11 mouse cellular contexts compared by ENCODE assay signal in genomic region chr5:147051500-147052308, GRCm38 (mm10). TPM values are rescaled to one million over a fixed set of nuclear protein-coding genes. Genes with fewer than 3 reads are reported as not detected.
A peak's percentile ranks its signal among the peaks of the same experiment; 100 is the strongest.
DNase-seq lines count a peak whose midpoint lies in the region; ATAC-seq lines count a peak whose summit lies in the region.
"Had no signal": no experiment of that assay in that cellular context is flagged by ENCODE, and none has a peak within 500 bp of the region (broad histone marks: within the 10 kb centered on the region; RNA-seq: fewer than 3 reads in every experiment).

No protein-coding gene starts in this region.

- peaks cover 56% of the 10 kb centered on the region for H3K4me1 ChIP-seq in heart, embryonic 12.5 days (replicated peaks)
- peaks cover 59% of the 10 kb centered on the region for H3K4me1 ChIP-seq in liver, embryonic 13.5 days (replicated peaks)
- H3K4me1 ChIP-seq in neural tube, embryonic 13.5 days (replicated peaks): peaks cover 25% of the 10 kb centered on the region

- H3K9me3 ChIP-seq in heart, embryonic 12.5 days (replicated peaks): no peaks in the 10 kb centered on the region
- no peaks in the 10 kb centered on the region for H3K9me3 ChIP-seq in liver, embryonic 13.5 days (replicated peaks)
- H3K9me3 ChIP-seq in neural tube, embryonic 13.5 days: no peaks in the 10 kb centered on the region
- H3K9me3 ChIP-seq: forebrain, embryonic 15.5 days; limb, embryonic 12.5 days had no signal

- H3K27me3 ChIP-seq in heart, embryonic 12.5 days (replicated peaks): no peaks in the 10 kb centered on the region
- H3K27me3 ChIP-seq in liver, embryonic 13.5 days: no peaks in the 10 kb centered on the region
- H3K27me3 ChIP-seq in neural tube, embryonic 13.5 days: no peaks in the 10 kb centered on the region
- H3K27me3 ChIP-seq: forebrain, embryonic 15.5 days had no signal

- no peak overlapping the region for H3K4me3 ChIP-seq in heart, embryonic 12.5 days
- H3K4me3 ChIP-seq in liver, embryonic 13.5 days (replicated peaks): no peak overlapping the region
- no peak overlapping the region for H3K4me3 ChIP-seq in neural tube, embryonic 13.5 days
- H3K4me3 ChIP-seq: forebrain, embryonic 15.5 days; limb, embryonic 12.5 days had no signal

- 0 out of 2 replicates have a peak overlapping the region, but pooled peaks have one; percentile 8 for H3K9ac ChIP-seq in heart, embryonic 12.5 days
- no peak overlapping the region for H3K9ac ChIP-seq in liver, embryonic 13.5 days
- H3K9ac ChIP-seq in neural tube, embryonic 13.5 days: peak overlapping the region; percentile 4; the same call in 1 of the 2 replicates
- H3K9ac ChIP-seq: forebrain, embryonic 15.5 days; limb, embryonic 12.5 days had no signal

- WGBS in heart, embryonic 12.5 days: 53% methylated on average over 29 of the region's 29 CpGs
- WGBS in liver, embryonic 13.5 days (ENCODE audit: insufficient replicate concordance): 68% methylated on average over 29 of the region's 29 CpGs
- WGBS in neural tube, embryonic 13.5 days: 46% methylated on average over 29 of the region's 29 CpGs

- H3K4me2 ChIP-seq in heart, embryonic 12.5 days: peak overlapping the region; percentile 24
- peak overlapping the region; percentile 20; the same call in 1 of the 2 replicates for H3K4me2 ChIP-seq in liver, embryonic 13.5 days
- peak overlapping the region; percentile 30 for H3K4me2 ChIP-seq in neural tube, embryonic 13.5 days
- H3K4me2 ChIP-seq: forebrain, embryonic 15.5 days; limb, embryonic 12.5 days had no signal

- DNase-seq in heart, postnatal 4 days: no peak
- no peak for DNase-seq in liver, embryonic 13.5 days
- no peak for DNase-seq in liver
- peak; percentile 38 for DNase-seq in brain, adult 2 months (ENCODE audit: low read depth, low spot score)
- DNase-seq in right cerebral cortex, postnatal 14 days: no peak
- no peak for DNase-seq in gastrocnemius, adult 18-20 months (ENCODE audit: low spot score)
- DNase-seq: right cerebral cortex, postnatal 25 days had no signal

- ATAC-seq in heart, embryonic 12.5 days (ENCODE audit: insufficient number of reproducible peaks, low FRiP score): no peak
- no peak for ATAC-seq in liver, embryonic 13.5 days (ENCODE audit: low read depth)
- no peak for ATAC-seq in neural tube, embryonic 13.5 days (ENCODE audit: low read depth)

- H3K27ac ChIP-seq in heart, embryonic 12.5 days (ENCODE audit: poor library complexity, severe bottlenecking): no peak overlapping the region
- no peak overlapping the region for H3K27ac ChIP-seq in liver, embryonic 13.5 days
- H3K27ac ChIP-seq in neural tube, embryonic 13.5 days (replicated peaks): no peak overlapping the region
- H3K27ac ChIP-seq: forebrain, embryonic 15.5 days; limb, embryonic 12.5 days had no signal

- no peaks in the 10 kb centered on the region for H3K36me3 ChIP-seq in heart, embryonic 12.5 days
- no peaks in the 10 kb centered on the region for H3K36me3 ChIP-seq in liver, embryonic 13.5 days
- H3K36me3 ChIP-seq in neural tube, embryonic 13.5 days: no peaks in the 10 kb centered on the region
- H3K36me3 ChIP-seq: forebrain, embryonic 15.5 days; limb, embryonic 12.5 days had no signal

RNA-seq across cellular contexts. Expression of gene Lnx2, which starts 24.7 kb away (rescaled TPM):
- 14.0 and 14.3 TPM in 2 replicates for polyA plus RNA-seq in heart, embryonic 12.5 days (2016; fragmentation: Nextera tagmentation; extraction: Ambion mirVana)
- 10 to 100 TPM; 16.5 to 16.6 TPM for total RNA-seq in heart, postnatal 4 days (2021)
- polyA plus RNA-seq in liver, embryonic 13.5 days (2015; fragmentation: Nextera tagmentation; extraction: Ambion mirVana): 3.3 and 5.2 TPM in 2 replicates
- polyA plus RNA-seq in neural tube, embryonic 13.5 days (2015; fragmentation: Nextera tagmentation; extraction: Ambion mirVana): 6.9 and 7.4 TPM in 2 replicates
- 1 to 10 TPM; 2.2 to 2.5 TPM for total RNA-seq in gastrocnemius, adult 18-20 months (2021)

RNA-seq across cellular contexts. Expression of gene Polr1d, which starts 25.1 kb away (rescaled TPM):
- polyA plus RNA-seq in heart, embryonic 12.5 days (2016; fragmentation: Nextera tagmentation; extraction: Ambion mirVana): 91.3 and 94.0 TPM in 2 replicates
- total RNA-seq in heart, postnatal 4 days (2021): 10 to 100 TPM; 78.1 to 81.6 TPM
- polyA plus RNA-seq in liver, embryonic 13.5 days (2015; fragmentation: Nextera tagmentation; extraction: Ambion mirVana): 110 and 112 TPM in 2 replicates
- 94.7 and 109 TPM in 2 replicates for polyA plus RNA-seq in neural tube, embryonic 13.5 days (2015; fragmentation: Nextera tagmentation; extraction: Ambion mirVana)
- total RNA-seq in gastrocnemius, adult 18-20 months (2021): 10 to 100 TPM; 83.4 to 85.4 TPM
